In the genomic region with DNA sequence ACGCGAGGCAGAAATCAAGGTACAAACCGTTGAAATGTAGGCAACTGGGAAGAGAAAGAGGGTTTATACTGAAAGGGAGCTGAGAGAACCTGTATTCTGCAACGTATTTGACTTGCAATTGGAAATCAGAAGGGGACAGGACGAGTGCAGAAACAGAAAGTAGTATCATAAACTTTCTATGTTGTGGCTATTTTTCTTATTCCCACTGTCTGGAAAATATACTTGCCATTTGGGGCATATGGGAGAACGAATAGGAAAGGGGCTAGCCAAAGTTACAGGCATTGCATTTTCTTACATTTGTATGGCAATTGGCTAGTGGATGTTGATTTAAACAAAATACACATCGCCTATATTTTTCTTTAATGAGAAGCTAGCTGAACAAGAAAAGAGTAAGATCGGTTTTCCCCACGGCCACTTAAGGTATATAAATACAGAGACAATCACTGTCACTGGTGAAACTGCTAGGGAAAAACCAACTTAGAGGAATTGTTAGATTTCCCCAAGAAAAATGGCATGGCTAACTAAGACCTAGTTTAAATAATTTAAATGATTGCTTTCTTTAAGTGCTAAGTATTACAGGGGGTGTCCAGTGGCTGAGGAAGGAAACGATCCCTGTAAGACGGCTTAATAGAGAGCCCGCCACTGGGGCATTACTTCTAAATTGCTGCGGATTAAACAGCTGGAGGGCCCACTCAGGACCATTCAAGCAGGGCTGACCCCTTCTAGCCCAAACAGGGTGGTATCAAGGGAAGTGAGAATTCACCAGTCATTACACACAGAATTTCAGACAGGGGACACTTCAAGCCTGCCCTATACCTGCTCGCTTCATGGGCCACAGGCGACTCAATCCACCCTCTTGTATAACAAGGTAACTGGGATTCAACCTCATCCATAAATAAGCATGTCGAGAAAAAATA, we compare ENCODE assay signal across 11 mouse cellular contexts. TPM values are rescaled to one million over a fixed set of nuclear protein-coding genes. Genes with fewer than 3 reads are reported as not detected.
DNase-seq lines count a peak whose midpoint lies in the region; ATAC-seq lines count a peak whose summit lies in the region.
"Had no signal": no experiment of that assay in that cellular context is flagged by ENCODE, and none has a peak within 500 bp of the region (broad histone marks: within the 10 kb centered on the region; RNA-seq: fewer than 3 reads in every experiment).

No protein-coding gene starts in this region.

- intact Hi-C loops in left cerebral cortex, postnatal 36 days (cut with DNase I) = loop anchor here (10.0 kb wide), 2 partner anchors 247 to 537 kb away; no protein-coding TSS in a partner anchor

- no peak overlapping the region for H3K9ac ChIP-seq in intestine, embryonic 15.5 days
- H3K9ac ChIP-seq in intestine, embryonic 16.5 days (ENCODE audit: low read depth, low read length) = no peak overlapping the region
- H3K9ac ChIP-seq in embryonic facial prominence, embryonic 13.5 days = no peak overlapping the region
- peak overlapping the region; percentile 52; the same call in 1 of the 2 replicates for H3K9ac ChIP-seq in hindbrain, embryonic 12.5 days
- H3K9ac ChIP-seq in midbrain, embryonic 16.5 days (ENCODE audit: low read depth, low read length) = peak overlapping the region; percentile 65; the same call in 1 of the 2 replicates

- no peak overlapping the region for H3K4me3 ChIP-seq in intestine, embryonic 15.5 days (replicated peaks)
- no peak overlapping the region for H3K4me3 ChIP-seq in intestine, embryonic 16.5 days (ENCODE audit: low read length)
- H3K4me3 ChIP-seq in embryonic facial prominence, embryonic 13.5 days = no peak overlapping the region
- peak overlapping the region; percentile 37 for H3K4me3 ChIP-seq in hindbrain, embryonic 12.5 days
- peak overlapping the region; percentile 45 for H3K4me3 ChIP-seq in midbrain, embryonic 16.5 days (ENCODE audit: low read depth, low read length)

- no peak for ATAC-seq in intestine, embryonic 15.5 days
- no peak for ATAC-seq in intestine, embryonic 16.5 days
- no peak for ATAC-seq in embryonic facial prominence, embryonic 13.5 days (ENCODE audit: insufficient number of reproducible peaks, insufficient read depth, low FRiP score, low TSS enrichment, low read depth)
- ATAC-seq in hindbrain, embryonic 12.5 days (ENCODE audit: low FRiP score) = peak; percentile 23
- no peak for ATAC-seq in midbrain, embryonic 16.5 days

- peaks cover 87% of the 10 kb centered on the region for H3K27me3 ChIP-seq in intestine, embryonic 15.5 days (replicated peaks)
- H3K27me3 ChIP-seq in intestine, embryonic 16.5 days (replicated peaks; ENCODE audit: control insufficient read depth, insufficient read depth, low read length) = peaks cover 64% of the 10 kb centered on the region
- peaks cover 99% of the 10 kb centered on the region for H3K27me3 ChIP-seq in embryonic facial prominence, embryonic 13.5 days
- peaks cover 55% of the 10 kb centered on the region for H3K27me3 ChIP-seq in hindbrain, embryonic 12.5 days
- peaks cover 16% of the 10 kb centered on the region for H3K27me3 ChIP-seq in midbrain, embryonic 16.5 days (ENCODE audit: control insufficient read depth, insufficient read depth, low read depth, low read length)

- no peaks in the 10 kb centered on the region for H3K36me3 ChIP-seq in intestine, embryonic 15.5 days
- no peaks in the 10 kb centered on the region for H3K36me3 ChIP-seq in intestine, embryonic 16.5 days (ENCODE audit: control insufficient read depth, insufficient read depth, low read length)
- no peaks in the 10 kb centered on the region for H3K36me3 ChIP-seq in embryonic facial prominence, embryonic 13.5 days
- H3K36me3 ChIP-seq in hindbrain, embryonic 12.5 days = no peaks in the 10 kb centered on the region
- no peaks in the 10 kb centered on the region for H3K36me3 ChIP-seq in midbrain, embryonic 16.5 days (ENCODE audit: control insufficient read depth, insufficient read depth, low read length)
- H3K36me3 ChIP-seq: G1E had no signal

- WGBS in intestine, embryonic 15.5 days = 4% methylated on average over 16 of the region's 16 CpGs
- 5% methylated on average over 16 of the region's 16 CpGs for WGBS in intestine, embryonic 16.5 days
- 1% methylated on average over 16 of the region's 16 CpGs for WGBS in embryonic facial prominence, embryonic 13.5 days
- 2% methylated on average over 16 of the region's 16 CpGs for WGBS in hindbrain, embryonic 12.5 days
- 3% methylated on average over 16 of the region's 16 CpGs for WGBS in midbrain, embryonic 16.5 days

- H3K4me2 ChIP-seq in intestine, embryonic 15.5 days (replicated peaks) = 0 out of 2 replicates have a peak overlapping the region, but pooled peaks have one; percentile 5
- no peak overlapping the region for H3K4me2 ChIP-seq in intestine, embryonic 16.5 days (ENCODE audit: low read depth, low read length)
- H3K4me2 ChIP-seq in embryonic facial prominence, embryonic 13.5 days = 0 out of 2 replicates have a peak overlapping the region, but pooled peaks have one; percentile 37
- H3K4me2 ChIP-seq in hindbrain, embryonic 12.5 days (replicated peaks) = peak overlapping the region; percentile 45
- peak overlapping the region; percentile 72 for H3K4me2 ChIP-seq in midbrain, embryonic 16.5 days (ENCODE audit: low read length)

- no peak for DNase-seq in urinary bladder, adult 18-20 months (ENCODE audit: low spot score in 2 of 2)
- DNase-seq in left cerebral cortex, postnatal 36 days (ENCODE audit: low spot score in 2 of 2) = no peak
- no peak for DNase-seq in spleen, postnatal 4 days (ENCODE audit: low spot score in 2 of 2)
- DNase-seq: adrenal gland, adult 8-10 months; thymus, postnatal 4 days had no signal

- no peak overlapping the region for H3K27ac ChIP-seq in intestine, embryonic 15.5 days
- H3K27ac ChIP-seq in intestine, embryonic 16.5 days (ENCODE audit: low read length) = no peak overlapping the region
- H3K27ac ChIP-seq in embryonic facial prominence, embryonic 13.5 days = no peak overlapping the region
- H3K27ac ChIP-seq in hindbrain, embryonic 12.5 days = peak overlapping the region; percentile 84
- H3K27ac ChIP-seq in midbrain, embryonic 16.5 days (ENCODE audit: low read length) = peak overlapping the region; percentile 78

- H3K4me1 ChIP-seq in intestine, embryonic 15.5 days (replicated peaks) = peaks cover 15% of the 10 kb centered on the region
- peaks cover 12% of the 10 kb centered on the region for H3K4me1 ChIP-seq in intestine, embryonic 16.5 days (ENCODE audit: control insufficient read depth, insufficient read depth, low read length)
- H3K4me1 ChIP-seq in embryonic facial prominence, embryonic 13.5 days = peaks cover 33% of the 10 kb centered on the region
- H3K4me1 ChIP-seq in hindbrain, embryonic 12.5 days = peaks cover 41% of the 10 kb centered on the region
- H3K4me1 ChIP-seq in midbrain, embryonic 16.5 days (ENCODE audit: control insufficient read depth, insufficient read depth, low read length) = peaks cover 36% of the 10 kb centered on the region

- no peaks in the 10 kb centered on the region for H3K9me3 ChIP-seq in intestine, embryonic 15.5 days
- no peaks in the 10 kb centered on the region for H3K9me3 ChIP-seq in intestine, embryonic 16.5 days (ENCODE audit: control insufficient read depth, low read length)
- H3K9me3 ChIP-seq in embryonic facial prominence, embryonic 13.5 days = no peaks in the 10 kb centered on the region
- H3K9me3 ChIP-seq in hindbrain, embryonic 12.5 days (replicated peaks) = no peaks in the 10 kb centered on the region
- no peaks in the 10 kb centered on the region for H3K9me3 ChIP-seq in midbrain, embryonic 16.5 days (replicated peaks; ENCODE audit: control insufficient read depth, low read length, poor library complexity, severe bottlenecking)

RNA-seq across cellular contexts. Expression of gene Prdm8, which starts 14.9 kb away (rescaled TPM):
- polyA plus RNA-seq in intestine, embryonic 15.5 days (2015; fragmentation: Nextera tagmentation; extraction: Ambion mirVana) = 0.13 TPM in 1 of 2 replicates, not detected in the other
- 0.04 and 0.05 TPM in 2 replicates for polyA plus RNA-seq in intestine, embryonic 16.5 days (2015; fragmentation: Nextera tagmentation; extraction: Ambion mirVana)
- 0.11 and 0.21 TPM in 2 replicates for polyA plus RNA-seq in embryonic facial prominence, embryonic 13.5 days (2015; fragmentation: Nextera tagmentation; extraction: Ambion mirVana)
- polyA plus RNA-seq in hindbrain, embryonic 12.5 days (2016; fragmentation: Nextera tagmentation; extraction: Ambion mirVana) = 2.8 and 3.2 TPM in 2 replicates
- 1.5 and 1.7 TPM in 2 replicates for polyA plus RNA-seq in midbrain, embryonic 16.5 days (2015; fragmentation: Nextera tagmentation; extraction: Ambion mirVana)
- total RNA-seq in left cerebral cortex, postnatal 36 days (2021) = 10 to 100 TPM; 34.4 to 35.6 TPM
- total RNA-seq: G1E had no signal
- polyA plus RNA-seq: G1E had no signal

Comparison
In these comparisons a context has a peak if more than half of its experiments do, and no peak if none do; other contexts are left out.
1. H3K27ac ChIP-seq: peak in hindbrain, embryonic 12.5 days (single experiment) and midbrain, embryonic 16.5 days (single experiment); none in intestine, embryonic 15.5 days (single experiment), intestine, embryonic 16.5 days (single experiment) and embryonic facial prominence, embryonic 13.5 days (single experiment).
2. H3K4me3 ChIP-seq: peak in hindbrain, embryonic 12.5 days (single experiment) and midbrain, embryonic 16.5 days (single experiment); none in intestine, embryonic 15.5 days (single experiment), intestine, embryonic 16.5 days (single experiment) and embryonic facial prominence, embryonic 13.5 days (single experiment).
3. H3K9ac ChIP-seq: peak in hindbrain, embryonic 12.5 days (single experiment) and midbrain, embryonic 16.5 days (single experiment); none in intestine, embryonic 15.5 days (single experiment), intestine, embryonic 16.5 days (single experiment) and embryonic facial prominence, embryonic 13.5 days (single experiment).